Mouse (Mus musculus): Measurements from ENCODE around the gene Pip5k1c. TPM values are rescaled to one million over a fixed set of nuclear protein-coding genes. Genes with fewer than 3 reads are reported as not detected.

Pip5k1c gene
- polyA plus RNA-seq, 1 experiment from 2014 or later: 19.1 TPM

- Histone ChIP-seq H3K9ac (ENCODE audit: low read length) (no peak overlapping the region), H3K27ac (replicated peaks) (no peak overlapping the region), H3K4me2 (replicated peaks; ENCODE audit: low read depth) (peak overlapping the region; percentile 64; the same call in 1 of the 2 replicates), H3K4me1 (replicated peaks; ENCODE audit: control insufficient read depth, insufficient read depth) (peaks cover 2% of the 10 kb centered on the region; the same call in 1 of the 2 replicates), H3K27me3 (ENCODE audit: control insufficient read depth, insufficient read depth, low read length) (no peaks in the 10 kb centered on the region), H3K9me3 (ENCODE audit: control insufficient read depth, low read length) (peaks cover 2% of the 10 kb centered on the region; the same call in 1 of the 2 replicates), H3K36me3 (ENCODE audit: control insufficient read depth, insufficient read depth, low read length) (peaks cover 10% of the 10 kb centered on the region; the same call in 1 of the 2 replicates), H3K4me3 (ENCODE audit: low read depth, low read length) (no peak overlapping the region)
- no peak for TF ChIP-seq CTCF (IDR thresholded peaks at IDR 0.05; ENCODE audit: low read depth)
- TF ChIP-seq EP300 (optimal IDR thresholded peaks at IDR 0.05): no peak
- no peak for ATAC-seq (ENCODE audit: low FRiP score, low TSS enrichment)
- WGBS: 91% methylated on average over 8 of the region's 8 CpGs
- DNase-seq (ENCODE audit: low spot score): no peak
Measured at GRCm38 (mm10) chr10:81265540-81265939, 27.2 kb upstream of the Pip5k1c start.

- peaks cover 17% of the 10 kb centered on the region for H3K36me3 ChIP-seq (ENCODE audit: control insufficient read depth, insufficient read depth, low read length)
- WGBS: under 1% methylated on average over 48 of the region's 48 CpGs
- TF ChIP-seq EP300 (optimal IDR thresholded peaks at IDR 0.05) (peak; percentile 85), CTCF (IDR thresholded peaks at IDR 0.05; ENCODE audit: low read depth) (no peak)
Measured at GRCm38 (mm10) chr10:81266211-81267105, 26.3 kb upstream of the Pip5k1c start, which contains the start of the genes Mrpl54 and Apba3. TSS of gene Mrpl54 (minus strand) at chr10:81266934. TSS of gene Apba3 (plus strand) at chr10:81266960.

GRCm38 (mm10) chr10:81268056-81268455, 24.7 kb upstream of the Pip5k1c start:
- Histone ChIP-seq H3K9me3 (ENCODE audit: control insufficient read depth, low read length) (no peaks in the 10 kb centered on the region), H3K27me3 (ENCODE audit: control insufficient read depth, insufficient read depth, low read length) (no peaks in the 10 kb centered on the region), H3K4me2 (replicated peaks; ENCODE audit: low read depth) (peak overlapping the region; percentile 78), H3K4me3 (ENCODE audit: low read depth, low read length) (peak overlapping the region; percentile 55), H3K36me3 (ENCODE audit: control insufficient read depth, insufficient read depth, low read length) (peaks cover 29% of the 10 kb centered on the region), H3K27ac (replicated peaks) (peak overlapping the region; percentile 70; the same call in 1 of the 2 replicates), H3K9ac (ENCODE audit: low read length) (peak overlapping the region; percentile 87), H3K4me1 (replicated peaks; ENCODE audit: control insufficient read depth, insufficient read depth) (peaks cover 2% of the 10 kb centered on the region; the same call in 1 of the 2 replicates)
- TF ChIP-seq CTCF (IDR thresholded peaks at IDR 0.05; ENCODE audit: low read depth) (no peak), EP300 (optimal IDR thresholded peaks at IDR 0.05) (no peak)
- DNase-seq (ENCODE audit: low spot score) (peak; percentile 84), ATAC-seq (ENCODE audit: low FRiP score, low TSS enrichment) (peak; percentile 59)
- WGBS: 2% methylated on average over 23 of the region's 23 CpGs

More at GRCm38 (mm10) chr10:81266211-81267105, 26.3 kb upstream of the Pip5k1c start, which contains the start of the genes Mrpl54 and Apba3:
- peaks cover 2% of the 10 kb centered on the region; the same call in 1 of the 2 replicates for H3K4me1 ChIP-seq (replicated peaks; ENCODE audit: control insufficient read depth, insufficient read depth)
- peak; percentile 92 for ATAC-seq (ENCODE audit: low FRiP score, low TSS enrichment)
- no peaks in the 10 kb centered on the region for H3K9me3 ChIP-seq (ENCODE audit: control insufficient read depth, low read length)
- peak within 1 kb of the TSS; percentile 64 for H3K4me2 ChIP-seq (replicated peaks; ENCODE audit: low read depth)
- H3K4me3 ChIP-seq (ENCODE audit: low read depth, low read length): peak within 1 kb of the TSS; percentile 65
- peak; percentile 95 for DNase-seq (ENCODE audit: low spot score)
- H3K9ac ChIP-seq (ENCODE audit: low read length): peak within 1 kb of the TSS; percentile 70
- peak within 1 kb of the TSS; percentile 82 for H3K27ac ChIP-seq (replicated peaks)
- no peaks in the 10 kb centered on the region for H3K27me3 ChIP-seq (ENCODE audit: control insufficient read depth, insufficient read depth, low read length)

GRCm38 (mm10) chr10:81268643-81269412, 23.9 kb upstream of the Pip5k1c start:
- DNase-seq (ENCODE audit: low spot score) (no peak), ATAC-seq (ENCODE audit: low FRiP score, low TSS enrichment) (no peak)
- no peaks in the 10 kb centered on the region for H3K9me3 ChIP-seq (ENCODE audit: control insufficient read depth, low read length)
- 75% methylated on average over 16 of the region's 16 CpGs for WGBS
- peak overlapping the region; percentile 78 for H3K4me2 ChIP-seq (replicated peaks; ENCODE audit: low read depth)
- TF ChIP-seq EP300 (optimal IDR thresholded peaks at IDR 0.05) (no peak), CTCF (IDR thresholded peaks at IDR 0.05; ENCODE audit: low read depth) (no peak)
- H3K9ac ChIP-seq (ENCODE audit: low read length): peak overlapping the region; percentile 87
- H3K27ac ChIP-seq (replicated peaks): peak overlapping the region; percentile 70; the same call in 1 of the 2 replicates
- peak overlapping the region; percentile 55 for H3K4me3 ChIP-seq (ENCODE audit: low read depth, low read length)
- H3K27me3 ChIP-seq (ENCODE audit: control insufficient read depth, insufficient read depth, low read length): no peaks in the 10 kb centered on the region
- peaks cover 2% of the 10 kb centered on the region; the same call in 1 of the 2 replicates for H3K4me1 ChIP-seq (replicated peaks; ENCODE audit: control insufficient read depth, insufficient read depth)
- peaks cover 34% of the 10 kb centered on the region for H3K36me3 ChIP-seq (ENCODE audit: control insufficient read depth, insufficient read depth, low read length)

GRCm38 (mm10) chr10:81272356-81272755, 20.4 kb upstream of the Pip5k1c start:
- H3K9me3 ChIP-seq (ENCODE audit: control insufficient read depth, low read length): no peaks in the 10 kb centered on the region
- no peak overlapping the region for H3K27ac ChIP-seq (replicated peaks)
- no peak overlapping the region for H3K4me3 ChIP-seq (ENCODE audit: low read depth, low read length)
- no peak for DNase-seq (ENCODE audit: low spot score)
- no peaks in the 10 kb centered on the region for H3K27me3 ChIP-seq (ENCODE audit: control insufficient read depth, insufficient read depth, low read length)
- H3K4me1 ChIP-seq (replicated peaks; ENCODE audit: control insufficient read depth, insufficient read depth): peaks cover 2% of the 10 kb centered on the region; the same call in 1 of the 2 replicates
- no peak overlapping the region for H3K4me2 ChIP-seq (replicated peaks; ENCODE audit: low read depth)
- H3K36me3 ChIP-seq (ENCODE audit: control insufficient read depth, insufficient read depth, low read length): peaks cover 30% of the 10 kb centered on the region
- 87% methylated on average over 21 of the region's 21 CpGs for WGBS
- TF ChIP-seq CTCF (IDR thresholded peaks at IDR 0.05; ENCODE audit: low read depth) (no peak), EP300 (optimal IDR thresholded peaks at IDR 0.05) (no peak)
- ATAC-seq (ENCODE audit: low FRiP score, low TSS enrichment): no peak
- H3K9ac ChIP-seq (ENCODE audit: low read length): no peak overlapping the region

All from stomach, postnatal 0 days (tissue).